Comparison of ENCODE assay signal across 23 mouse cellular contexts in the genomic region with DNA sequence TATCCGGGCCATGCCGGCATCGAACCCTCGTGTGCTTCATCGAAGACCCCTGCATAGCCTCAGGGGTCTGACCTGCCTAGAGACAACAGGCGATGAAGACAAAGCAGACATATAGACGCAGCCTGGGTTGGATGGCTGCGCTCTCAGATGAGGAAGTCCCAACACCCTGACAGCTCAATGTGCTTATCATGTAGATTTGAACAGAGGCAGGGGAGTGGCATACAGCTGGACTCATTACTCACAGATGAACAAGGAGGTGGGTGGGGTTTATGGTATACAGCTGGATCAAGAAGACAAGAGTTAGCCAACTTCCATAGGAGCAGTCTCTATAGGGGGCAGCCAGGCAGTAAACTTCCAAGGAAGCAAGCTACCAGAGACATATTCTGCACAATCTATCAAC. TPM values are rescaled to one million over a fixed set of nuclear protein-coding genes. Genes with fewer than 3 reads are reported as not detected.
DNase-seq lines count a peak whose midpoint lies in the region; ATAC-seq and TF ChIP-seq lines count a peak whose summit lies in the region.
"Had no signal": no experiment of that assay in that cellular context is flagged by ENCODE, and none has a peak within 500 bp of the region (broad histone marks: within the 10 kb centered on the region; RNA-seq: fewer than 3 reads in every experiment).

No protein-coding gene starts in this region.

- H3K9ac ChIP-seq in intestine, embryonic 16.5 days (ENCODE audit: low read depth, low read length): no peak overlapping the region
- H3K9ac ChIP-seq in midbrain, postnatal 0 days (replicated peaks; ENCODE audit: low read length, poor library complexity, severe bottlenecking): no peak overlapping the region
- H3K9ac ChIP-seq: hindbrain, embryonic 14.5 days had no signal

- no peak for TF ChIP-seq CTCF in G1E (IDR thresholded peaks at IDR 0.05; ENCODE audit: low read depth, low read length)
- no peak for TF ChIP-seq CTCF in midbrain, postnatal 0 days (IDR thresholded peaks at IDR 0.05)

- no peaks in the 10 kb centered on the region for H3K9me3 ChIP-seq in G1E (replicated peaks)
- H3K9me3 ChIP-seq in intestine, embryonic 16.5 days (ENCODE audit: control insufficient read depth, low read length): no peaks in the 10 kb centered on the region
- H3K9me3 ChIP-seq in midbrain, postnatal 0 days (ENCODE audit: low read length): no peaks in the 10 kb centered on the region

- H3K27ac ChIP-seq in intestine, embryonic 16.5 days (ENCODE audit: low read length): no peak overlapping the region
- H3K27ac ChIP-seq in midbrain, postnatal 0 days (ENCODE audit: low read depth, low read length): no peak overlapping the region
- H3K27ac ChIP-seq: hindbrain, embryonic 14.5 days; left cerebral cortex, adult 2 months had no signal

- 82% methylated on average over 8 of the region's 8 CpGs for WGBS in intestine, embryonic 16.5 days
- 90% methylated on average over 8 of the region's 8 CpGs for WGBS in midbrain, postnatal 0 days

- H3K27me3 ChIP-seq in G1E (ENCODE audit: insufficient read depth, low read length): peaks cover 3% of the 10 kb centered on the region; the same call in 1 of the 2 replicates
- no peaks in the 10 kb centered on the region for H3K27me3 ChIP-seq in intestine, embryonic 16.5 days (replicated peaks; ENCODE audit: control insufficient read depth, insufficient read depth, low read length)
- H3K27me3 ChIP-seq in midbrain, postnatal 0 days (ENCODE audit: insufficient read depth, low read length): no peaks in the 10 kb centered on the region

- no peak overlapping the region for H3K4me3 ChIP-seq in G1E (ENCODE audit: low read depth, low read length)
- no peak overlapping the region for H3K4me3 ChIP-seq in intestine, embryonic 16.5 days (ENCODE audit: low read length)
- H3K4me3 ChIP-seq in midbrain, postnatal 0 days (ENCODE audit: low read depth, low read length): no peak overlapping the region
- H3K4me3 ChIP-seq: left cerebral cortex, adult 2 months had no signal

- H3K36me3 ChIP-seq in G1E (replicated peaks): no peaks in the 10 kb centered on the region
- no peaks in the 10 kb centered on the region for H3K36me3 ChIP-seq in intestine, embryonic 16.5 days (ENCODE audit: control insufficient read depth, insufficient read depth, low read length)
- H3K36me3 ChIP-seq in midbrain, postnatal 0 days (ENCODE audit: insufficient read depth, low read length): no peaks in the 10 kb centered on the region

- ATAC-seq in G1E (ENCODE audit: extremely low read depth, insufficient number of reproducible peaks, low FRiP score, poor library complexity, severe bottlenecking): peak; percentile 54
- peak; percentile 59 for ATAC-seq in intestine, embryonic 16.5 days
- ATAC-seq in megakaryocyte, adult 5-6 weeks (ENCODE audit: poor library complexity, severe bottlenecking): peak; percentile 57; the same call in 1 of the 2 replicates
- ATAC-seq in midbrain, postnatal 0 days (ENCODE audit: low FRiP score): no peak
- ATAC-seq: forebrain, embryonic 16.5 days had no signal

- H3K4me1 ChIP-seq in G1E (ENCODE audit: insufficient read depth, low read depth, low read length): peaks cover 5% of the 10 kb centered on the region; the same call in 1 of the 2 replicates
- peaks cover 2% of the 10 kb centered on the region; the same call in 1 of the 2 replicates for H3K4me1 ChIP-seq in intestine, embryonic 16.5 days (ENCODE audit: control insufficient read depth, insufficient read depth, low read length)
- H3K4me1 ChIP-seq in midbrain, postnatal 0 days (ENCODE audit: insufficient read depth, low read length): no peaks in the 10 kb centered on the region

- no peak overlapping the region for H3K4me2 ChIP-seq in intestine, embryonic 16.5 days (ENCODE audit: low read depth, low read length)
- no peak overlapping the region for H3K4me2 ChIP-seq in midbrain, postnatal 0 days (ENCODE audit: low read depth, low read length, poor library complexity, severe bottlenecking)
- H3K4me2 ChIP-seq: hindbrain, embryonic 14.5 days had no signal

- no peak for DNase-seq in G1E (ENCODE audit: low spot score)
- DNase-seq in c-Kit-negative CD71-positive TER-119-positive erythroid progenitor cells, embryonic 14.5 days (ENCODE audit: low read depth, low spot score): peak; percentile 37
- no peak for DNase-seq in kidney, adult 18-20 months
- no peak for DNase-seq in urinary bladder, adult 18-20 months (ENCODE audit: low spot score in 2 of 2)
- no peak for DNase-seq in midbrain, postnatal 0 days (ENCODE audit: low spot score)
- DNase-seq: gastrocnemius, postnatal 25 days; retina, postnatal 1 day; thymus, postnatal 4 days had no signal

RNA-seq across cellular contexts. Expression of a gene that starts 8.5 kb away (rescaled TPM):
- total RNA-seq in G1E (2014; fragmentation: Nextera tagmentation) (not detected in 2 replicates), G1E (2017) (not detected in 2 replicates)
- polyA plus RNA-seq in G1E (2012): not detected in 2 replicates
- polyA plus RNA-seq in intestine, embryonic 16.5 days (2015; fragmentation: Nextera tagmentation; extraction: Ambion mirVana): 237 and 402 TPM in 2 replicates
- 0.30 TPM in 1 of 2 replicates, not detected in the other for total RNA-seq in megakaryocyte, adult 5-6 weeks (2015)
- total RNA-seq in megakaryocyte, adult 5-6 weeks (2017): 1.7 TPM in 1 of 2 replicates, not detected in the other
- not detected in 2 replicates for total RNA-seq in midbrain, postnatal 0 days (2014; rRNA removed)
- polyA plus RNA-seq in midbrain, postnatal 0 days (2015; fragmentation: Nextera tagmentation; extraction: Ambion mirVana): not detected in 2 replicates
- total RNA-seq: adrenal gland, adult 18-20 months; gastrocnemius, postnatal 25 days; left cerebral cortex, adult 2 months; monocyte, adult 5-6 weeks had no signal
- polyA plus RNA-seq: cortical plate, adult 2 months; forebrain, embryonic 16.5 days; heart, embryonic 14.5 days; hindbrain, embryonic 14.5 days; kidney, embryonic 14.5 days; neural tube, embryonic 14.5 days had no signal

RNA-seq across cellular contexts. Expression of a gene that starts 14.2 kb away (rescaled TPM):
- total RNA-seq in G1E (2014; fragmentation: Nextera tagmentation): not detected in 2 replicates
- total RNA-seq in G1E (2017): 0.17 and 0.22 TPM in 2 replicates
- not detected in 2 replicates for polyA plus RNA-seq in G1E (2012)
- not detected in 2 replicates for polyA plus RNA-seq in intestine, embryonic 16.5 days (2015; fragmentation: Nextera tagmentation; extraction: Ambion mirVana)
- not detected in 2 replicates for total RNA-seq in megakaryocyte, adult 5-6 weeks (2015)
- total RNA-seq in megakaryocyte, adult 5-6 weeks (2017): not detected in 2 replicates
- not detected in 2 replicates for total RNA-seq in midbrain, postnatal 0 days (2014; rRNA removed)
- polyA plus RNA-seq in midbrain, postnatal 0 days (2015; fragmentation: Nextera tagmentation; extraction: Ambion mirVana): not detected in 2 replicates
- total RNA-seq: adrenal gland, adult 18-20 months; gastrocnemius, postnatal 25 days; left cerebral cortex, adult 2 months; monocyte, adult 5-6 weeks had no signal
- polyA plus RNA-seq: cortical plate, adult 2 months; forebrain, embryonic 16.5 days; heart, embryonic 14.5 days; hindbrain, embryonic 14.5 days; kidney, embryonic 14.5 days; neural tube, embryonic 14.5 days; small intestine, adult 2 months had no signal

RNA-seq across cellular contexts. Expression of a gene that starts 29.3 kb away (rescaled TPM):
- not detected in 2 replicates for total RNA-seq in G1E (2014; fragmentation: Nextera tagmentation)
- not detected in 2 replicates for total RNA-seq in G1E (2017)
- not detected in 2 replicates for polyA plus RNA-seq in G1E (2012)
- polyA plus RNA-seq in intestine, embryonic 16.5 days (2015; fragmentation: Nextera tagmentation; extraction: Ambion mirVana): 0.26 and 0.31 TPM in 2 replicates
- total RNA-seq in megakaryocyte, adult 5-6 weeks (2015): not detected in 2 replicates
- not detected in 2 replicates for total RNA-seq in megakaryocyte, adult 5-6 weeks (2017)
- not detected in 2 replicates for total RNA-seq in midbrain, postnatal 0 days (2014; rRNA removed)
- polyA plus RNA-seq in midbrain, postnatal 0 days (2015; fragmentation: Nextera tagmentation; extraction: Ambion mirVana): not detected in 2 replicates
- total RNA-seq: adrenal gland, adult 18-20 months; gastrocnemius, postnatal 25 days; left cerebral cortex, adult 2 months; monocyte, adult 5-6 weeks had no signal
- polyA plus RNA-seq: cortical plate, adult 2 months; embryonic facial prominence, embryonic 14.5 days; forebrain, embryonic 16.5 days; heart, embryonic 14.5 days; hindbrain, embryonic 14.5 days; kidney, embryonic 14.5 days; limb, embryonic 14.5 days; neural tube, embryonic 14.5 days; small intestine, adult 2 months; testis, adult 2 months had no signal

RNA-seq across cellular contexts. Expression of a gene that starts 29.7 kb away (rescaled TPM):
- not detected in 2 replicates for total RNA-seq in G1E (2014; fragmentation: Nextera tagmentation)
- total RNA-seq in G1E (2017): under 0.01 and 0.05 TPM in 2 replicates
- polyA plus RNA-seq in G1E (2012): not detected in 2 replicates
- polyA plus RNA-seq in intestine, embryonic 16.5 days (2015; fragmentation: Nextera tagmentation; extraction: Ambion mirVana): 24.5 TPM in 2 replicates
- total RNA-seq in megakaryocyte, adult 5-6 weeks (2015): under 0.01 TPM in 1 of 2 replicates, not detected in the other
- 0.04 TPM in 2 replicates for total RNA-seq in megakaryocyte, adult 5-6 weeks (2017)
- total RNA-seq in midbrain, postnatal 0 days (2014; rRNA removed): 26.1 and 30.5 TPM in 2 replicates
- 1.4 and 2.2 TPM in 2 replicates for polyA plus RNA-seq in midbrain, postnatal 0 days (2015; fragmentation: Nextera tagmentation; extraction: Ambion mirVana)
- total RNA-seq: monocyte, adult 5-6 weeks had no signal
